9 mouse cellular contexts compared by ENCODE assay signal in genomic region chr19:7172051-7172866, GRCm38 (mm10). TPM values are rescaled to one million over a fixed set of nuclear protein-coding genes. Genes with fewer than 3 reads are reported as not detected.
DNase-seq lines count a peak whose midpoint lies in the region; ATAC-seq and TF ChIP-seq lines count a peak whose summit lies in the region.
"Had no signal": no experiment of that assay in that cellular context is flagged by ENCODE, and none has a peak within 500 bp of the region (broad histone marks: within the 10 kb centered on the region; RNA-seq: fewer than 3 reads in every experiment).

No protein-coding gene starts in this region.

- DNase-seq in R1 (ENCODE audit: low read depth, low spot score) = peak; percentile 64
- DNase-seq in embryo, embryonic 10.5 days (ENCODE audit: low spot score) = peak; percentile 83
- peak; percentile 72 for DNase-seq in hindbrain, embryonic 14.5 days (ENCODE audit: low spot score)
- peak; percentile 73 to 85 for DNase-seq in left cerebral cortex, postnatal 25 days (ENCODE audit: low spot score in 2 of 2)
- DNase-seq in adrenal gland, adult 8-10 months = no peak
- no peak for DNase-seq in adrenal gland, postnatal 14 days
- no peak for DNase-seq in cerebellum, adult 2 months

- H3K4me1 ChIP-seq in hindbrain, embryonic 14.5 days (replicated peaks; ENCODE audit: control insufficient read depth, insufficient read depth, low read length) = peaks cover 26% of the 10 kb centered on the region
- peaks cover 42% of the 10 kb centered on the region for H3K4me1 ChIP-seq in midbrain, embryonic 12.5 days
- H3K4me1 ChIP-seq in cerebellum, adult 2 months (ENCODE audit: control insufficient read depth, insufficient read depth, low read length) = no peaks in the 10 kb centered on the region

- TF ChIP-seq POLR2A in cerebellum, adult 2 months (IDR thresholded peaks at IDR 0.05; ENCODE audit: borderline replicate concordance, insufficient read depth, low read length) = no peak

- intact Hi-C loops in left cerebral cortex, postnatal 25 days (cut with DNase I) = no loop called here

- no peak overlapping the region for H3K27ac ChIP-seq in hindbrain, embryonic 14.5 days
- H3K27ac ChIP-seq in midbrain, embryonic 12.5 days (replicated peaks) = peak overlapping the region; percentile 61
- no peak overlapping the region for H3K27ac ChIP-seq in cerebellum, adult 2 months (ENCODE audit: insufficient read depth, low read length)
- H3K27ac ChIP-seq: macrophage had no signal

- H3K9me3 ChIP-seq in hindbrain, embryonic 14.5 days (ENCODE audit: control insufficient read depth, low read length) = no peaks in the 10 kb centered on the region
- H3K9me3 ChIP-seq in midbrain, embryonic 12.5 days = no peaks in the 10 kb centered on the region

- peak overlapping the region; percentile 1; the same call in 1 of the 2 replicates for H3K4me2 ChIP-seq in hindbrain, embryonic 14.5 days (replicated peaks)
- peak overlapping the region; percentile 25; the same call in 1 of the 2 replicates for H3K4me2 ChIP-seq in midbrain, embryonic 12.5 days (replicated peaks)

- ATAC-seq in hindbrain, embryonic 14.5 days (ENCODE audit: low FRiP score) = peak; percentile 92
- peak; percentile 94 for ATAC-seq in midbrain, embryonic 12.5 days (ENCODE audit: low FRiP score, low read depth)

- WGBS in hindbrain, embryonic 14.5 days = 5% methylated on average over 13 of the region's 13 CpGs
- 13% methylated on average over 13 of the region's 13 CpGs for WGBS in midbrain, embryonic 12.5 days
- WGBS in cerebellum, adult 2 months = 46% methylated on average over 13 of the region's 13 CpGs

- H3K4me3 ChIP-seq in hindbrain, embryonic 14.5 days (replicated peaks; ENCODE audit: low read length) = no peak overlapping the region
- H3K4me3 ChIP-seq in midbrain, embryonic 12.5 days = no peak overlapping the region
- no peak overlapping the region for H3K4me3 ChIP-seq in cerebellum, adult 2 months (replicated peaks; ENCODE audit: insufficient read depth, low read depth, low read length)

- H3K9ac ChIP-seq in hindbrain, embryonic 14.5 days = no peak overlapping the region
- 0 out of 2 replicates have a peak overlapping the region, but pooled peaks have one; percentile 15 for H3K9ac ChIP-seq in midbrain, embryonic 12.5 days (replicated peaks)

- H3K36me3 ChIP-seq in hindbrain, embryonic 14.5 days (replicated peaks; ENCODE audit: control insufficient read depth, insufficient read depth) = no peaks in the 10 kb centered on the region
- H3K36me3 ChIP-seq in midbrain, embryonic 12.5 days = no peaks in the 10 kb centered on the region

- no peak for TF ChIP-seq CTCF in cerebellum, adult 2 months (IDR thresholded peaks at IDR 0.05; ENCODE audit: borderline replicate concordance, insufficient read depth, low read depth, low read length)

- H3K27me3 ChIP-seq in hindbrain, embryonic 14.5 days (ENCODE audit: control insufficient read depth, insufficient read depth, low read length) = 0 out of 2 replicates have a peak, but pooled peaks cover 2% of the 10 kb centered on the region
- peaks cover 48% of the 10 kb centered on the region for H3K27me3 ChIP-seq in midbrain, embryonic 12.5 days
- H3K27me3 ChIP-seq in cerebellum, adult 2 months (ENCODE audit: control insufficient read depth, insufficient read depth, low read length) = no peaks in the 10 kb centered on the region

RNA-seq across cellular contexts. Expression of gene Otub1, which starts 33.9 kb away (rescaled TPM):
- 231 and 234 TPM in 2 replicates for polyA plus RNA-seq in hindbrain, embryonic 14.5 days (2014; fragmentation: Nextera tagmentation; extraction: Ambion mirVana)
- total RNA-seq in left cerebral cortex, postnatal 25 days (2021) = 100 to 1,000 TPM; 258 to 270 TPM
- 230 and 248 TPM in 2 replicates for polyA plus RNA-seq in midbrain, embryonic 12.5 days (2016; fragmentation: Nextera tagmentation; extraction: Ambion mirVana)
- total RNA-seq in adrenal gland, adult 8-10 months (2022) = 100 to 1,000 TPM; 127 to 182 (median 149) TPM
- total RNA-seq in adrenal gland, postnatal 14 days (2021) = 103 and 124 TPM in 2 replicates
- polyA plus RNA-seq in cerebellum, adult 2 months (2012; rRNA removed) = 234 and 248 TPM in 2 replicates

RNA-seq across cellular contexts. Expression of gene Cox8a, which starts 45.2 kb away (rescaled TPM):
- 1,225 and 1,275 TPM in 2 replicates for polyA plus RNA-seq in hindbrain, embryonic 14.5 days (2014; fragmentation: Nextera tagmentation; extraction: Ambion mirVana)
- 1,000 to 10,000 TPM; 1,203 to 1,264 TPM for total RNA-seq in left cerebral cortex, postnatal 25 days (2021)
- polyA plus RNA-seq in midbrain, embryonic 12.5 days (2016; fragmentation: Nextera tagmentation; extraction: Ambion mirVana) = 763 and 786 TPM in 2 replicates
- total RNA-seq in adrenal gland, adult 8-10 months (2022) = 100 to 1,000 TPM; 725 to 927 (median 846) TPM
- total RNA-seq in adrenal gland, postnatal 14 days (2021) = 1,334 and 1,491 TPM in 2 replicates
- 1,171 and 1,228 TPM in 2 replicates for polyA plus RNA-seq in cerebellum, adult 2 months (2012; rRNA removed)

Comparison
In these comparisons a context has a peak if more than half of its experiments do, and no peak if none do; other contexts are left out.
1. DNase-seq: peak in R1 (single experiment), embryo, embryonic 10.5 days (single experiment), hindbrain, embryonic 14.5 days (single experiment) and left cerebral cortex, postnatal 25 days (2 of 2); none in adrenal gland, adult 8-10 months (single experiment), adrenal gland, postnatal 14 days (single experiment) and cerebellum, adult 2 months (0 of 2).